Comparison of ENCODE assay signal across 16 mouse cellular contexts in the genomic region with DNA sequence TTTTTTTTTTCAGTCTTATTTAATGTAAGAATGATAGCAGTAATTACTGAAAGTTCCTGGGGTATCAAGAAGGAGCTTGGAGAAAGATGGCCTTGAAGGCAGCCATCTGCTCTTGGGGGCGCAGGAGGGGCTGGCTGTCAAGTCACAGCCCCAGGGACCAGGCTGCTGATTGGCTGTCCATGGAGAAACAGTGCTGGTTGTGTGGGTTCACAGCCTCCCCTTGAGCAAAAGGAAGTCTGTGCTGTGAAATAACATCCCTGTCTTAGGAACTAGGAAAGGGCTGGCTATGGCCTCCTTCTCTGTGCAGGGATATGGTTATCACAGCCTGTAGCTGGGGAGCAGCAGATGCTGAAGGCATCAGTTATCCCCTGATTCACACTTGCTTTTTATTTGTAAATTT.
"Had no signal": no experiment of that assay in that cellular context is flagged by ENCODE, and none has a peak within 500 bp of the region (broad histone marks: within the 10 kb centered on the region; RNA-seq: fewer than 3 reads in every experiment).

No protein-coding gene starts in this region.

- H3K9me3 ChIP-seq: intestine, embryonic 15.5 days; limb, embryonic 12.5 days; liver, embryonic 13.5 days; lung, embryonic 15.5 days; midbrain, embryonic 12.5 days; neural tube, embryonic 13.5 days had no signal

- H3K9ac ChIP-seq: intestine, embryonic 15.5 days; limb, embryonic 12.5 days; liver, embryonic 13.5 days; liver, postnatal 0 days; lung, embryonic 15.5 days; midbrain, embryonic 12.5 days; neural tube, embryonic 13.5 days had no signal

- DNase-seq: kidney, adult 18-20 months; kidney, postnatal 10 days; kidney, postnatal 4 days; liver; liver, embryonic 13.5 days; liver, postnatal 0 days; right cerebral cortex, postnatal 14 days; thymus, adult 2 months; thymus, postnatal 25 days had no signal

- H3K4me1 ChIP-seq: intestine, embryonic 15.5 days; limb, embryonic 12.5 days; liver, embryonic 13.5 days; lung, embryonic 15.5 days; midbrain, embryonic 12.5 days; neural tube, embryonic 13.5 days had no signal

- H3K4me2 ChIP-seq: intestine, embryonic 15.5 days; limb, embryonic 12.5 days; liver, embryonic 13.5 days; lung, embryonic 15.5 days; midbrain, embryonic 12.5 days; neural tube, embryonic 13.5 days had no signal

- ATAC-seq: intestine, embryonic 15.5 days; liver, postnatal 0 days; midbrain, embryonic 16.5 days had no signal

- H3K4me3 ChIP-seq: intestine, embryonic 15.5 days; left cerebral cortex, adult 2 months; limb, embryonic 12.5 days; liver, embryonic 13.5 days; lung, embryonic 15.5 days; midbrain, embryonic 12.5 days; neural tube, embryonic 13.5 days had no signal

- H3K27me3 ChIP-seq: intestine, embryonic 15.5 days; limb, embryonic 12.5 days; liver, embryonic 13.5 days; lung, embryonic 15.5 days; midbrain, embryonic 12.5 days; neural tube, embryonic 13.5 days had no signal

- H3K36me3 ChIP-seq: intestine, embryonic 15.5 days; limb, embryonic 12.5 days; liver, embryonic 13.5 days; lung, embryonic 15.5 days; midbrain, embryonic 12.5 days; neural tube, embryonic 13.5 days had no signal

- H3K27ac ChIP-seq: intestine, embryonic 15.5 days; limb, embryonic 12.5 days; liver, embryonic 13.5 days; lung, embryonic 15.5 days; midbrain, embryonic 12.5 days; neural tube, embryonic 13.5 days had no signal
